14 mouse cellular contexts compared by ENCODE assay signal in the genomic region with DNA sequence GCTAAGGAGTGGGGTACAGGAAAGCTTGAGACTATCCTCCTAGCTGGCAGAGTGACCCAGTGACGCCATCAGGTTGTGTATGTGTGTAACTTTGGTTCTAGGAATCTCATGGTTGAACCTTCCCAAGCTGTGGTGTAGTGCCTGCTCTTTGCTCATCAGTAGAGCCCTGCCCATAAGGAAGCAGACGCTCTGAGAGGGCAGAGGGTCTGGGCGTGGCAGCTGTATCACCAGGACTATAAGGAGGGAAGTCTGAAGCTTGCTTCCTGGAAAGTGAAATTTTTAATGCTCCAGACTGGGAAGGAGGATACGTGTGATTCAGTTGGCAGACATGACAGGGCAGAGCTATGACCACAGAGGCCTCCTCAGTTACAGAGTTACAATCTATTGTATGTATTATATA. TPM values are rescaled to one million over a fixed set of nuclear protein-coding genes. Genes with fewer than 3 reads are reported as not detected.
DNase-seq lines count a peak whose midpoint lies in the region; ATAC-seq and TF ChIP-seq lines count a peak whose summit lies in the region.
"Had no signal": no experiment of that assay in that cellular context is flagged by ENCODE, and none has a peak within 500 bp of the region (broad histone marks: within the 10 kb centered on the region; RNA-seq: fewer than 3 reads in every experiment).

No protein-coding gene starts in this region.

- H3K27me3 ChIP-seq in hindbrain, embryonic 10.5 days (ENCODE audit: insufficient read depth, poor library complexity, severe bottlenecking): no peaks in the 10 kb centered on the region
- H3K27me3 ChIP-seq in hindbrain, embryonic 12.5 days: no peaks in the 10 kb centered on the region
- H3K27me3 ChIP-seq in lung, postnatal 0 days (replicated peaks; ENCODE audit: insufficient read depth, low read length): no peaks in the 10 kb centered on the region
- no peaks in the 10 kb centered on the region for H3K27me3 ChIP-seq in midbrain, embryonic 14.5 days (ENCODE audit: control insufficient read depth, insufficient read depth, low read length)
- H3K27me3 ChIP-seq: Patski had no signal

- TF ChIP-seq CTCF in bone marrow macrophage, adult 2 months (IDR thresholded peaks at IDR 0.05; ENCODE audit: low read depth, low read length): no peak
- TF ChIP-seq CTCF in lung, postnatal 0 days (IDR thresholded peaks at IDR 0.05): no peak

- peaks cover 92% of the 10 kb centered on the region for H3K4me1 ChIP-seq in hindbrain, embryonic 10.5 days (replicated peaks)
- H3K4me1 ChIP-seq in hindbrain, embryonic 12.5 days: peaks cover 72% of the 10 kb centered on the region
- peaks cover 92% of the 10 kb centered on the region for H3K4me1 ChIP-seq in bone marrow macrophage, adult 2 months (ENCODE audit: control insufficient read depth, insufficient read depth, low read length)
- H3K4me1 ChIP-seq in lung, postnatal 0 days (ENCODE audit: insufficient read depth, low read depth, low read length): peaks cover 30% of the 10 kb centered on the region
- peaks cover 11% of the 10 kb centered on the region; the same call in 1 of the 2 replicates for H3K4me1 ChIP-seq in midbrain, embryonic 14.5 days (ENCODE audit: control insufficient read depth, insufficient read depth, low read length)

- H3K4me2 ChIP-seq in hindbrain, embryonic 12.5 days (replicated peaks): no peak overlapping the region
- H3K4me2 ChIP-seq in lung, postnatal 0 days (replicated peaks; ENCODE audit: low read depth, low read length): no peak overlapping the region
- H3K4me2 ChIP-seq in midbrain, embryonic 14.5 days (ENCODE audit: low read length): no peak overlapping the region
- H3K4me2 ChIP-seq: forebrain, embryonic 13.5 days; midbrain, embryonic 12.5 days had no signal

- H3K9ac ChIP-seq in hindbrain, embryonic 12.5 days: no peak overlapping the region
- H3K9ac ChIP-seq in lung, postnatal 0 days (replicated peaks; ENCODE audit: low read depth): no peak overlapping the region
- no peak overlapping the region for H3K9ac ChIP-seq in midbrain, embryonic 14.5 days (replicated peaks; ENCODE audit: low read length)
- H3K9ac ChIP-seq: forebrain, embryonic 13.5 days; midbrain, embryonic 12.5 days had no signal

- no peak for DNase-seq in hindbrain, embryonic 10.5 days (ENCODE audit: low spot score)
- DNase-seq in lung, postnatal 0 days (ENCODE audit: low spot score): peak; percentile 67
- no peak for DNase-seq in adrenal gland, adult 2 months
- no peak for DNase-seq in midbrain, embryonic 14.5 days
- DNase-seq in left cerebral cortex, adult 8-10 months (ENCODE audit: low spot score in 2 of 2): no peak
- DNase-seq: cerebellum, adult 9-11 months; right cerebral cortex, postnatal 4 days had no signal

- H3K27ac ChIP-seq in hindbrain, embryonic 10.5 days: 0 out of 2 replicates have a peak overlapping the region, but pooled peaks have one; percentile 31
- no peak overlapping the region for H3K27ac ChIP-seq in hindbrain, embryonic 12.5 days
- H3K27ac ChIP-seq in bone marrow macrophage, adult 2 months (ENCODE audit: insufficient read depth, low read depth, low read length): peak overlapping the region; percentile 93
- H3K27ac ChIP-seq in lung, postnatal 0 days (ENCODE audit: low read length): 0 out of 2 replicates have a peak overlapping the region, but pooled peaks have one; percentile 27
- H3K27ac ChIP-seq in midbrain, embryonic 14.5 days (replicated peaks; ENCODE audit: low read depth, low read length): no peak overlapping the region
- H3K27ac ChIP-seq: forebrain, embryonic 13.5 days; midbrain, embryonic 12.5 days had no signal

- no peak for TF ChIP-seq POLR2A in bone marrow macrophage, adult 2 months (IDR thresholded peaks at IDR 0.05; ENCODE audit: borderline replicate concordance, low read depth, low read length)

- H3K36me3 ChIP-seq in hindbrain, embryonic 10.5 days: no peaks in the 10 kb centered on the region
- H3K36me3 ChIP-seq in hindbrain, embryonic 12.5 days: no peaks in the 10 kb centered on the region
- no peaks in the 10 kb centered on the region for H3K36me3 ChIP-seq in lung, postnatal 0 days (ENCODE audit: insufficient read depth, low read length)
- no peaks in the 10 kb centered on the region for H3K36me3 ChIP-seq in midbrain, embryonic 14.5 days (ENCODE audit: control insufficient read depth, insufficient read depth, low read length)
- H3K36me3 ChIP-seq: midbrain, embryonic 12.5 days had no signal

- TF ChIP-seq EP300 in lung, postnatal 0 days (IDR thresholded peaks at IDR 0.05): no peak

- 71% methylated on average over 4 of the region's 4 CpGs for WGBS in hindbrain, embryonic 10.5 days
- 89% methylated on average over 4 of the region's 4 CpGs for WGBS in hindbrain, embryonic 12.5 days
- 53% methylated on average over 4 of the region's 4 CpGs for WGBS in lung, postnatal 0 days
- 88% methylated on average over 4 of the region's 4 CpGs for WGBS in midbrain, embryonic 14.5 days

- no peak for ATAC-seq in hindbrain, embryonic 12.5 days (ENCODE audit: low FRiP score)
- 0 out of 2 replicates have a peak, but pooled peaks have one; percentile 9 for ATAC-seq in granulocyte monocyte progenitor cell, adult 5-6 weeks (replicated peaks; ENCODE audit: poor library complexity, severe bottlenecking)
- ATAC-seq in lung, postnatal 0 days: peak; percentile 50
- ATAC-seq in midbrain, embryonic 14.5 days (ENCODE audit: low FRiP score, low TSS enrichment): no peak
- ATAC-seq: forebrain, embryonic 13.5 days; inflammation-experienced regulatory T-cells, adult 6 months; Patski had no signal

- H3K4me3 ChIP-seq in hindbrain, embryonic 10.5 days: no peak overlapping the region
- H3K4me3 ChIP-seq in hindbrain, embryonic 12.5 days: no peak overlapping the region
- H3K4me3 ChIP-seq in bone marrow macrophage, adult 2 months (ENCODE audit: insufficient read depth, low read length): no peak overlapping the region
- no peak overlapping the region for H3K4me3 ChIP-seq in lung, postnatal 0 days (ENCODE audit: low read depth, low read length)
- H3K4me3 ChIP-seq in midbrain, embryonic 14.5 days (replicated peaks; ENCODE audit: low read depth, low read length): no peak overlapping the region
- H3K4me3 ChIP-seq: forebrain, embryonic 13.5 days; midbrain, embryonic 12.5 days had no signal

- H3K9me3 ChIP-seq in hindbrain, embryonic 10.5 days: no peaks in the 10 kb centered on the region
- H3K9me3 ChIP-seq in hindbrain, embryonic 12.5 days (replicated peaks): no peaks in the 10 kb centered on the region
- no peaks in the 10 kb centered on the region for H3K9me3 ChIP-seq in lung, postnatal 0 days (ENCODE audit: low read length)
- no peaks in the 10 kb centered on the region for H3K9me3 ChIP-seq in midbrain, embryonic 14.5 days (ENCODE audit: control insufficient read depth, low read length)
- H3K9me3 ChIP-seq: forebrain, embryonic 13.5 days; midbrain, embryonic 12.5 days had no signal

RNA-seq across cellular contexts. Expression of a gene that starts 39.0 kb away (rescaled TPM):
- 10.0 and 10.3 TPM in 2 replicates for polyA plus RNA-seq in hindbrain, embryonic 10.5 days (2016; fragmentation: Nextera tagmentation; extraction: Ambion mirVana)
- polyA plus RNA-seq in hindbrain, embryonic 12.5 days (2016; fragmentation: Nextera tagmentation; extraction: Ambion mirVana): 11.1 and 11.2 TPM in 2 replicates
- 35.8 and 39.7 TPM in 2 replicates for polyA plus RNA-seq in bone marrow macrophage, adult 2 months (2012; ENCODE audit: insufficient read depth, insufficient read length, missing spikeins)
- 1.8 and 3.2 TPM in 2 replicates for total RNA-seq in granulocyte monocyte progenitor cell, adult 5-6 weeks (2014; fragmentation: Nextera tagmentation)
- total RNA-seq in granulocyte monocyte progenitor cell, adult 5-6 weeks (2017): 0.77 and 1.4 TPM in 2 replicates
- 9.6 and 10.3 TPM in 2 replicates for polyA plus RNA-seq in lung, postnatal 0 days (2015; fragmentation: Nextera tagmentation; extraction: Ambion mirVana)
- 10 to 100 TPM; 59.4 to 71.6 TPM for total RNA-seq in adrenal gland, adult 2 months (2021)
- 84.5 and 90.5 TPM in 2 replicates for polyA plus RNA-seq in adrenal gland, adult 2 months (2012; rRNA removed)
- polyA plus RNA-seq in midbrain, embryonic 14.5 days (2014; fragmentation: Nextera tagmentation; extraction: Ambion mirVana): 1.9 and 2.5 TPM in 2 replicates
- 10 to 100 TPM; 23.5 to 28.6 (median 26.1) TPM for total RNA-seq in left cerebral cortex, adult 8-10 months (2022)

Comparison
In these comparisons a context has a peak if more than half of its experiments do, and no peak if none do; other contexts are left out.
1. H3K27ac ChIP-seq: peak in hindbrain, embryonic 10.5 days (single experiment), bone marrow macrophage, adult 2 months (single experiment) and lung, postnatal 0 days (single experiment); none in hindbrain, embryonic 12.5 days (single experiment) and midbrain, embryonic 14.5 days (single experiment).
2. ATAC-seq: peak in granulocyte monocyte progenitor cell, adult 5-6 weeks (single experiment) and lung, postnatal 0 days (single experiment); none in hindbrain, embryonic 12.5 days (single experiment) and midbrain, embryonic 14.5 days (single experiment).